Mouse (Mus musculus) lung, embryonic 14.5 days (tissue): ENCODE data around the gene Fasn. TPM values are rescaled to one million over a fixed set of nuclear protein-coding genes. Genes with fewer than 3 reads are reported as not detected.
"Not testable (repeated sequence)": the region's sequence is repeated elsewhere in the genome, so short reads cannot be mapped to it uniquely, and the experiment has no call there.

ENCODE experiments used
- ATAC-seq: fragments of 200-750 bp; cut with Nextera tagmentation; 2 replicates; pipeline ENCODE4 v1.8.0; 2017; ENCODE audit warnings: mild to moderate bottlenecking, moderate TSS enrichment, moderate library complexity; ENCODE audit not compliant: insufficient read depth
- DNase-seq: peaks from one replicate; pipeline ENCODE4 v3.0.0-alpha.2; 2015
- H3K27ac ChIP-seq: fragments of 300-500 bp; sonication (generic); 2 replicates; pipeline ENCODE4 v1.5.1; 2014; ENCODE audit warnings: low read depth, mild to moderate bottlenecking, moderate library complexity
- H3K27me3 ChIP-seq: fragments of 300-500 bp; sonication (generic); 2 replicates; pipeline ENCODE4 v1.6.1; 2014; ENCODE audit warnings: low read length, control low read depth; ENCODE audit not compliant: insufficient read depth
- H3K36me3 ChIP-seq: fragments of 300-500 bp; sonication (generic); 2 replicates; pipeline ENCODE4 v1.6.1; 2014; ENCODE audit warnings: control low read depth; ENCODE audit not compliant: insufficient read depth
- H3K4me1 ChIP-seq: fragments of 300-500 bp; sonication (generic); 2 replicates; pipeline ENCODE4 v1.6.1; 2014; ENCODE audit warnings: antibody characterized with exemption, control low read depth; ENCODE audit not compliant: insufficient read depth
- H3K4me2 ChIP-seq: fragments of 300-500 bp; sonication (generic); 2 replicates; pipeline ENCODE4 v1.6.1; 2014; ENCODE audit warnings: mild to moderate bottlenecking
- H3K4me3 ChIP-seq: fragments of 300-500 bp; sonication (generic); 2 replicates; pipeline ENCODE4 v1.5.1; 2014; ENCODE audit warnings: low read depth, low read length
- H3K9ac ChIP-seq: fragments of 300-500 bp; sonication (generic); 2 replicates; pipeline ENCODE4 v1.6.1; 2014
- H3K9me3 ChIP-seq: fragments of 300-500 bp; sonication (generic); 2 replicates; pipeline ENCODE4 v1.6.1; 2016; ENCODE audit warnings: low read depth, low read length, control low read depth
- CTCF ChIP-seq: IDR thresholded peaks from 2 replicates; pipeline ENCODE4 v1.5.1; 2016; ENCODE audit warnings: antibody characterized with exemption, low read depth
- WGBS: fragments of 180-500 bp; shearing (Covaris S2); extraction: QIAGEN DNeasy Blood & Tissue Kit; methylation state at CpG from one replicate; pipeline ENCODE4 v1.1.7; 2014; 5-methylcytosine and 5-hydroxymethylcytosine counted together
- polyA plus RNA-seq: library from polyadenylated mRNA; unstranded; fragments of >200 nt; fragmentation: Nextera tagmentation; extraction: Ambion mirVana; gene quantifications from 2 replicates; pipeline ENCODE4 v1.2.1, GENCODE M21; 2014

Fasn gene
- polyA plus RNA-seq, 1 experiment from 2014 or later = 95.5 TPM

DNA sequence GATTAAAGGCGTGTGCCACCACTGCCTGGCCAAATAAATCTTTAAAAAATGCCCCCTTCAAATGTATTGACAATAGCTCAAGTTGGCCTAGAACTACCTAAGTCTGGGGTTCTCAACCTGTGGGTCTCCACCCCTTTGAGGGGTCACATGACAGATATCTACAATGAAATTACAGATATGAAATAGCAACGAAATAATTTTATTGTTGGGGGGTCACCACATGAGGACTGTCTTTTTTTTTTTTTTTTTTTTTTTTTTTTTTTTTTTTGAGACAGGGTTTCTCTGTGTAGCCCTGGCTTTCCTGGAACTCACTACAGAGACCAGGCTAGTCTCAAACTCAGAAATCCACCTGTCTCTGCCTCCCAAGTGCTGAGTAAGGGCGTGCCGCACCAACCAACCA lies 20.0 kb upstream of the Fasn start:
- TF ChIP-seq CTCF = no peak
- H3K27me3 ChIP-seq = no peaks in the 10 kb centered on the region
- no peak overlapping the region for H3K9ac ChIP-seq
- no peaks in the 10 kb centered on the region for H3K4me1 ChIP-seq
- H3K27ac ChIP-seq = no peak overlapping the region
- H3K4me2 ChIP-seq = no peak overlapping the region
- no peaks in the 10 kb centered on the region for H3K36me3 ChIP-seq
- H3K9me3 ChIP-seq = no peaks in the 10 kb centered on the region
- ATAC-seq = no peak
- WGBS = 83% methylated on average over 4 of the region's 4 CpGs
- H3K4me3 ChIP-seq = no peak overlapping the region
- DNase-seq = no peak

- Histone ChIP-seq H3K9ac (peak overlapping the region; percentile 13; the same call in 1 of the 2 replicates), H3K4me2 (no peak overlapping the region), H3K4me1 (peaks cover 4% of the 10 kb centered on the region), H3K27ac (peak overlapping the region; percentile 82), H3K36me3 (no peaks in the 10 kb centered on the region), H3K4me3 (no peak overlapping the region), H3K9me3 (no peaks in the 10 kb centered on the region), H3K27me3 (no peaks in the 10 kb centered on the region)
- TF ChIP-seq CTCF = no peak
- DNase-seq (peak; percentile 40), ATAC-seq (peak; percentile 50)
- 37% methylated on average over 8 of the region's 8 CpGs for whole genome bisulfite sequencing
Observed at GRCm38 (mm10) chr11:120833555-120834280, 9.4 kb upstream of the Fasn start.

DNA sequence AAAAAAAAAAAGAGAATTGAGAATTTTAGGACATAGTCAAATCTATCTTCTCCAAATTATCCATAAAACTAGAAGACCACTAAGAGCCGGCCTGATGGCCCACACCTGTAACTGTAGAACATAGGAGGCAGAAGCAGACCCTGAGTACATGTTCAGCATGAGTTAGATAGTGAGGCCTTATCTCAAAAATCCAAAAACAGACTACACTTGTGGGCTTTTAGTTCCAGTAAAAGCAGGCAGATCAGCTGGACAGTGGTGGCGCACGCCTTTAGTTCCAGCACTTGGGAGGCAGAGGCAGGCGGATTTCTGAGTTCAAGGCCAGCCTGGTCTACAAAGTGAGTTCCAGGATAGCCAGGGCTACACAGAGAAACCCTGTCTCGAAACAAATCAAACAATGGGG lies 8.6 kb upstream of the Fasn start:
- not testable (repeated sequence) for H3K9me3 ChIP-seq, H3K27me3 ChIP-seq, H3K4me2 ChIP-seq, H3K4me3 ChIP-seq, DNase-seq, H3K4me1 ChIP-seq, H3K9ac ChIP-seq, ATAC-seq, H3K36me3 ChIP-seq
- 88% methylated on average over 5 of the region's 5 CpGs for WGBS
- H3K27ac ChIP-seq = peak overlapping the region; percentile 82; the same call in 1 of the 2 replicates

- H3K27ac ChIP-seq = no peak overlapping the region
- 78% methylated on average over 3 of the region's 3 CpGs for WGBS
- H3K9me3 ChIP-seq = no peaks in the 10 kb centered on the region
- ATAC-seq = no peak
- no peak overlapping the region for H3K4me3 ChIP-seq
- H3K4me2 ChIP-seq = no peak overlapping the region
- H3K36me3 ChIP-seq = no peaks in the 10 kb centered on the region
- TF ChIP-seq CTCF = no peak
- no peaks in the 10 kb centered on the region for H3K27me3 ChIP-seq
- H3K4me1 ChIP-seq = peaks cover 4% of the 10 kb centered on the region
- DNase-seq = no peak
- no peak overlapping the region for H3K9ac ChIP-seq
Observed at GRCm38 (mm10) chr11:120831659-120832440, 7.5 kb upstream of the Fasn start.

GRCm38 (mm10) chr11:120830686-120831085 lies 6.3 kb upstream of the Fasn start:
- TF ChIP-seq CTCF = no peak
- no peak for DNase-seq
- Histone ChIP-seq H3K27ac (no peak overlapping the region), H3K27me3 (no peaks in the 10 kb centered on the region), H3K9ac (no peak overlapping the region), H3K36me3 (no peaks in the 10 kb centered on the region), H3K9me3 (no peaks in the 10 kb centered on the region), H3K4me3 (no peak overlapping the region), H3K4me2 (no peak overlapping the region), H3K4me1 (peaks cover 4% of the 10 kb centered on the region)
- no peak for ATAC-seq
- 82% methylated on average over 12 of the region's 12 CpGs for WGBS

- Histone ChIP-seq H3K27me3 (no peaks in the 10 kb centered on the region), H3K4me3 (no peak overlapping the region), H3K9ac (no peak overlapping the region), H3K9me3 (no peaks in the 10 kb centered on the region), H3K4me2 (no peak overlapping the region), H3K4me1 (peaks cover 12% of the 10 kb centered on the region), H3K36me3 (no peaks in the 10 kb centered on the region), H3K27ac (no peak overlapping the region)
- ATAC-seq (no peak), DNase-seq (no peak)
- 80% methylated on average over 10 of the region's 10 CpGs for WGBS
- no peak for TF ChIP-seq CTCF
Observed at GRCm38 (mm10) chr11:120829757-120830532, 5.6 kb upstream of the Fasn start.

DNA sequence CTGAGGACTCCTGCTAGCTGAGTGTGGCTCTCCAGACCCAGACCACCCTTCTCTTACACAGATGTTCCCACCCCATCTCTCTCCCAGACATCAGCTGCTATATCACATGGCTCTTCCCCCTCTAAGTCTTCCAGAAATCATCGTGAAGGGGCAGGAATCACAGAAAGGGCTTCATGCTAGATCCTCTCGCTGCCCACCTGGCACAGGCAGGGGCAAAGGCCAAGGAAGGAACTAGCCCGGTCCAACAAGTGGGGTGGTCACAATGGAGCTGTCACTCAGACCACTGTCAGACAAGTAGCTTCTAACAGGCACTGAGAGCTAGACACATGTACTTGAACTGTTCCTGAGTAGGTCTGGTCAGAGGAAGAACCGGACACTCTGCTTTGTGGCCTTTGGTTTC lies 4.1 kb upstream of the Fasn start:
- WGBS = 65% methylated on average over 4 of the region's 4 CpGs
- Histone ChIP-seq H3K9ac (0 out of 2 replicates have a peak overlapping the region, but pooled peaks have one; percentile 20), H3K4me2 (no peak overlapping the region), H3K36me3 (no peaks in the 10 kb centered on the region), H3K27me3 (no peaks in the 10 kb centered on the region), H3K4me1 (peaks cover 9% of the 10 kb centered on the region), H3K27ac (no peak overlapping the region), H3K9me3 (no peaks in the 10 kb centered on the region), H3K4me3 (no peak overlapping the region)
- no peak for TF ChIP-seq CTCF
- DNase-seq (no peak), ATAC-seq (no peak)
